Mouse (Mus musculus) MEL (cell line): Measurements from ENCODE around the gene Rnf115. TPM values are rescaled to one million over a fixed set of nuclear protein-coding genes. Genes with fewer than 3 reads are reported as not detected.

Source experiments
- DNase-seq: peaks from one replicate; pipeline ENCODE4 v3.0.0; 2011; ENCODE audit warnings: low read depth, low spot score
- H3K27ac ChIP-seq: 2 replicates; pipeline ENCODE4 v1.5.1; 2012; ENCODE audit warnings: low read depth, mild to moderate bottlenecking, control low read depth, low read length, moderate library complexity; ENCODE audit not compliant: control insufficient read depth
- H3K27me3 ChIP-seq, 2 experiments: fragments of 150-350 bp in 1 of 2; sonication (generic) in 1 of 2; 2 replicates each; pipeline ENCODE4 v1.6.1; 2012; ENCODE audit warnings: low read length in 2 of 2, mild to moderate bottlenecking in 2 of 2, improper control_type of control experiment in 1 of 2, moderate library complexity in 1 of 2; ENCODE audit not compliant: insufficient read depth in 2 of 2, control insufficient read depth in 1 of 2
- H3K36me3 ChIP-seq, 2 experiments: 2 replicates each; pipeline ENCODE4 v1.6.1; 2012 to 2014; ENCODE audit warnings: low read length in 2 of 2, improper control_type of control experiment in 1 of 2, inconsistent platforms in 1 of 2, mild to moderate bottlenecking in 1 of 2; ENCODE audit not compliant: insufficient read depth in 2 of 2, control insufficient read depth in 1 of 2
- H3K4me1 ChIP-seq, 2 experiments: fragments of 150-350 bp in 1 of 2; sonication (generic) in 1 of 2; 2 replicates each; pipeline ENCODE4 v1.6.1; 2012; ENCODE audit warnings: low read length in 2 of 2, improper control_type of control experiment in 1 of 2, mild to moderate bottlenecking in 1 of 2; ENCODE audit not compliant: insufficient read depth in 2 of 2, control insufficient read depth in 1 of 2
- H3K4me3 ChIP-seq, 2 experiments: fragments of 150-350 bp in 1 of 2; sonication (generic) in 1 of 2; 2 replicates each; pipeline ENCODE4 v1.5.1; 2012; ENCODE audit warnings: low read depth in 2 of 2, low read length in 2 of 2, mild to moderate bottlenecking in 2 of 2, moderate library complexity in 2 of 2, control low read depth in 1 of 2, improper control_type of control experiment in 1 of 2; ENCODE audit not compliant: control insufficient read depth in 1 of 2, insufficient read depth in 1 of 2
- H3K79me2 ChIP-seq: 2 replicates; pipeline ENCODE4 v1.6.1; 2012; ENCODE audit warnings: mild to moderate bottlenecking, low read length, moderate library complexity; ENCODE audit not compliant: control insufficient read depth, poor library complexity, insufficient read depth
- H3K9ac ChIP-seq: 2 replicates; pipeline ENCODE4 v1.6.1; 2012; ENCODE audit warnings: low read depth, mild to moderate bottlenecking, control low read depth, low read length, moderate library complexity; ENCODE audit not compliant: control insufficient read depth, poor library complexity, severe bottlenecking
- H3K9me3 ChIP-seq: fragments of 150-350 bp; sonication (generic); replicated peaks from 2 replicates; pipeline ENCODE4 v1.6.1; 2012; ENCODE audit warnings: mild to moderate bottlenecking, low read length, improper control_type of control experiment, moderate library complexity; ENCODE audit not compliant: insufficient read depth
- CHD2 ChIP-seq: IDR thresholded peaks from 2 replicates; pipeline ENCODE4 v1.6.1; 2011; ENCODE audit warnings: low read length, improper control_type of control experiment
- ELF1 ChIP-seq: IDR thresholded peaks from 2 replicates; pipeline ENCODE4 v1.6.1; 2014; ENCODE audit warnings: low read depth, mild to moderate bottlenecking, inconsistent platforms, low read length, improper control_type of control experiment, moderate library complexity
- EP300 ChIP-seq, 2 experiments: IDR thresholded peaks; 2 replicates each; pipeline ENCODE4 v1.6.1; 2011; ENCODE audit warnings: improper control_type of control experiment in 2 of 2, low read length in 2 of 2, low read depth in 1 of 2, mild to moderate bottlenecking in 1 of 2
- ETS1 ChIP-seq: IDR thresholded peaks from 2 replicates; pipeline ENCODE4 v1.6.1; 2012; ENCODE audit warnings: low read depth, mild to moderate bottlenecking, inconsistent platforms, low read length, improper control_type of control experiment, moderate library complexity
- GABPA ChIP-seq: IDR thresholded peaks from 2 replicates; pipeline ENCODE4 v1.6.1; 2012; ENCODE audit warnings: low read depth, mild to moderate bottlenecking, inconsistent platforms, low read length, improper control_type of control experiment, moderate library complexity
- JUND ChIP-seq: IDR thresholded peaks from 2 replicates; pipeline ENCODE4 v1.6.1; 2011; ENCODE audit warnings: low read depth, mild to moderate bottlenecking, improper control_type of control experiment, low read length
- KAT2A ChIP-seq: conservative IDR thresholded peaks from 2 replicates; pipeline ENCODE4 v1.6.1; 2012; ENCODE audit warnings: low read depth, low read length, improper control_type of control experiment, inconsistent platforms
- MAFK ChIP-seq: IDR thresholded peaks from 2 replicates; pipeline ENCODE4 v1.6.1; 2011; ENCODE audit warnings: low read depth, mild to moderate bottlenecking, low read length, improper control_type of control experiment, borderline replicate concordance
- MAX ChIP-seq: IDR thresholded peaks from 2 replicates; pipeline ENCODE4 v1.6.1; 2011; ENCODE audit warnings: low read length, improper control_type of control experiment
- MAZ ChIP-seq: IDR thresholded peaks from 2 replicates; pipeline ENCODE4 v1.6.1; 2012; ENCODE audit warnings: low read depth, mild to moderate bottlenecking, inconsistent platforms, low read length, improper control_type of control experiment
- MXI1 ChIP-seq: IDR thresholded peaks from 2 replicates; pipeline ENCODE4 v1.6.1; 2011; ENCODE audit warnings: mild to moderate bottlenecking, low read depth, low read length, improper control_type of control experiment
- NELFE ChIP-seq: IDR thresholded peaks from 2 replicates; pipeline ENCODE4 v1.6.1; 2011; ENCODE audit warnings: low read depth, low read length, improper control_type of control experiment
- NRF1 ChIP-seq: IDR thresholded peaks from 2 replicates; pipeline ENCODE4 v1.6.1; 2014; ENCODE audit warnings: low read depth, mild to moderate bottlenecking, inconsistent platforms, low read length, improper control_type of control experiment, moderate library complexity; ENCODE audit not compliant: poor library complexity, insufficient read depth, severe bottlenecking
- POLR2A ChIP-seq, 2 experiments: IDR thresholded peaks; 2 replicates each; pipeline ENCODE4 v1.6.1; 2011 to 2012; ENCODE audit warnings: low read length in 2 of 2, mild to moderate bottlenecking in 2 of 2, control low read depth in 1 of 2, improper control_type of control experiment in 1 of 2, low read depth in 1 of 2, moderate library complexity in 1 of 2; ENCODE audit not compliant: control insufficient read depth in 1 of 2, insufficient read depth in 1 of 2, poor library complexity in 1 of 2
- POLR2AphosphoS2 ChIP-seq: IDR thresholded peaks from 2 replicates; pipeline ENCODE4 v1.6.1; 2011; ENCODE audit warnings: low read length, improper control_type of control experiment
- RCOR1 ChIP-seq: IDR thresholded peaks from 2 replicates; pipeline ENCODE4 v1.6.1; 2012; ENCODE audit warnings: low read depth, mild to moderate bottlenecking, inconsistent platforms, low read length, improper control_type of control experiment
- SIN3A ChIP-seq: IDR thresholded peaks from 2 replicates; pipeline ENCODE4 v1.6.1; 2012; ENCODE audit warnings: low read length, improper control_type of control experiment, inconsistent platforms
- TAL1 ChIP-seq: IDR thresholded peaks from 2 replicates; pipeline ENCODE4 v1.6.1; 2012; ENCODE audit warnings: mild to moderate bottlenecking, inconsistent platforms, low read length, moderate library complexity, mixed read lengths
- TBP ChIP-seq: IDR thresholded peaks from 2 replicates; pipeline ENCODE4 v1.8.0; 2011; ENCODE audit warnings: low read depth, low read length, improper control_type of control experiment
- USF1 ChIP-seq: IDR thresholded peaks from 2 replicates; pipeline ENCODE4 v1.6.1; 2014; ENCODE audit warnings: low read depth, mild to moderate bottlenecking, inconsistent platforms, low read length, improper control_type of control experiment, moderate library complexity
- USF2 ChIP-seq, 2 experiments: IDR thresholded peaks; 2 replicates each; pipeline ENCODE4 v1.6.1; 2011 to 2012; ENCODE audit warnings: improper control_type of control experiment in 2 of 2, low read length in 2 of 2, borderline replicate concordance in 1 of 2, inconsistent platforms in 1 of 2, low read depth in 1 of 2, mild to moderate bottlenecking in 1 of 2; ENCODE audit not compliant: insufficient read depth in 1 of 2
- ZKSCAN1 ChIP-seq: IDR thresholded peaks from 2 replicates; pipeline ENCODE4 v1.6.1; 2012; ENCODE audit warnings: low read depth, mild to moderate bottlenecking, inconsistent platforms, low read length, improper control_type of control experiment, moderate library complexity
- ZNF384 ChIP-seq: IDR thresholded peaks from 2 replicates; pipeline ENCODE4 v1.6.1; 2012; ENCODE audit warnings: low read depth, mild to moderate bottlenecking, inconsistent platforms, low read length, improper control_type of control experiment
- polyA plus RNA-seq, 2 experiments: library from polyadenylated mRNA; stranded (reverse) in 1 of 2; unstranded in 1 of 2; fragments of >175 nt in 1 of 2; fragments of >200 nt in 1 of 2; gene quantifications; 2 replicates each; pipeline versions ENCODE4 v1.2.1 to v1.2.4; 2012; ENCODE audit warnings: low replicate concordance in 2 of 2, low read depth in 1 of 2; ENCODE audit not compliant: insufficient read length in 2 of 2, insufficient read depth in 1 of 2, missing spikeins in 1 of 2
- total RNA-seq: library from RNA; depleted of rRNA; stranded (reverse); fragments of 300-350 nt; gene quantifications from 2 replicates; pipeline ENCODE4 v1.2.3, GENCODE M21; 2012

The Rnf115 gene
- total and polyA plus RNA-seq, 3 experiments = 43.2 to 71.8 (median 66.1) TPM

- DNase-seq = peak; percentile 88
- TF ChIP-seq MXI1 = peak; percentile 80
- no peak for TF ChIP-seq NRF1
- 0 out of 2 replicates have a peak, but pooled peaks have one; percentile 28 for TF ChIP-seq TBP
- TF ChIP-seq ELF1 = no peak
- no peak for TF ChIP-seq ZNF384
- no peak for TF ChIP-seq CHD2
- TF ChIP-seq POLR2AphosphoS2 = no peak
- TF ChIP-seq KAT2A = no peak
- no peak for TF ChIP-seq NELFE
- no peak for TF ChIP-seq TAL1
- TF ChIP-seq ETS1 = no peak
- no peak for TF ChIP-seq RCOR1
- TF ChIP-seq USF2 (IDR thresholded peaks at IDR 0.05; ENCODE audit: borderline replicate concordance in 1 of 2, insufficient read depth in 1 of 2, low read depth in 1 of 2, low read length in 2 of 2) = no peak
- no peak for TF ChIP-seq POLR2A (IDR thresholded peaks at IDR 0.05; ENCODE audit: control insufficient read depth in 1 of 2, insufficient read depth in 1 of 2, low read depth in 1 of 2, low read length in 2 of 2, poor library complexity in 1 of 2)
- no peak for TF ChIP-seq ZKSCAN1
- no peak for TF ChIP-seq JUND
- TF ChIP-seq MAFK = no peak
- TF ChIP-seq USF1 = peak; percentile 45
- TF ChIP-seq EP300 (IDR thresholded peaks at IDR 0.05; ENCODE audit: low read depth in 1 of 2, low read length in 2 of 2) = peak in 1 of 2 experiments; percentile 65; a peak in 2 of 4 replicates
- TF ChIP-seq MAX = peak; percentile 52
- no peak for TF ChIP-seq GABPA
- no peak for TF ChIP-seq MAZ
- peak; percentile 69 for TF ChIP-seq SIN3A
- Histone ChIP-seq H3K27me3 (no peaks in the 10 kb centered on the region), H3K4me1 (peaks cover 13 to 14% of the 10 kb centered on the region in 2 experiments), H3K9ac (peak overlapping the region; percentile 26), H3K36me3 (peaks cover 0 to 9% of the 10 kb centered on the region in 2 experiments; a peak in 2 of 4 replicates), H3K27ac (no peak overlapping the region), H3K9me3 (no peaks in the 10 kb centered on the region), H3K79me2 (no peaks in the 10 kb centered on the region), H3K4me3 (peak overlapping the region; percentile 53 to 70)
Measured at GRCm38 (mm10) chr3:96688854-96689253, 38.6 kb upstream of the Rnf115 start.
